9 mouse cellular contexts compared by ENCODE assay signal in the genomic region with DNA sequence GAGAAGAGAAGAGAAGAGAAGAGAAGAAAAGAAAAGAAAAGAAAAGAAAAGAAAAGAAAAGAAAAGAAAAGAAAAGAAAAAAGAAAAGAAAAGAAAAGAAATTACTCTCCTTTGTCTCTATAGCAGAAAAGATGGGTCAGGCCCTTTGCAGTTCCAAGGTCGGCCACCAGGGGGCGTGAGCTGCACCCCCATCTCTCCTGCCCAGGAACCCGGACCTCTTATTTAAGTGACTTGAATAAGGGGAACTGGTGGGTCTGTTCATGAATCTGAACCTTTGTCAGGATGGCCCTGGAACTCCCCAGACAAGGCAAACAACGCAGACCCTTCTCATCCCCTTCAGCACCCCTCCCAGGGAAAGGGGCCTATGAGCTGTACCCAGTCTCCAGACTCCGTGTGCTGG. TPM values are rescaled to one million over a fixed set of nuclear protein-coding genes. Genes with fewer than 3 reads are reported as not detected.
DNase-seq lines count a peak whose midpoint lies in the region; ATAC-seq lines count a peak whose summit lies in the region.
"Had no signal": no experiment of that assay in that cellular context is flagged by ENCODE, and none has a peak within 500 bp of the region (broad histone marks: within the 10 kb centered on the region; RNA-seq: fewer than 3 reads in every experiment).

No protein-coding gene starts in this region.

- DNase-seq in cerebellum, adult 9-10 months: peak; percentile 36
- DNase-seq in cerebellum, adult 11 months: no peak
- DNase-seq in midbrain, embryonic 11.5 days (ENCODE audit: low spot score, missing footprints): peak; percentile 86
- peak; percentile 30 for DNase-seq in kidney, postnatal 14 days
- peak; percentile 42 for DNase-seq in thymus, postnatal 0 days (ENCODE audit: low spot score)
- DNase-seq: gastrocnemius, postnatal 25 days had no signal

- no peak overlapping the region for H3K4me2 ChIP-seq in midbrain, embryonic 11.5 days
- no peak overlapping the region for H3K4me2 ChIP-seq in midbrain, embryonic 15.5 days
- H3K4me2 ChIP-seq in forebrain, embryonic 16.5 days (ENCODE audit: low read length): no peak overlapping the region
- no peak overlapping the region for H3K4me2 ChIP-seq in neural tube, embryonic 15.5 days

- 43% methylated on average over 5 of the region's 5 CpGs for WGBS in midbrain, embryonic 11.5 days
- 40% methylated on average over 5 of the region's 5 CpGs for WGBS in midbrain, embryonic 15.5 days
- 44% methylated on average over 5 of the region's 5 CpGs for WGBS in forebrain, embryonic 16.5 days
- 45% methylated on average over 5 of the region's 5 CpGs for WGBS in neural tube, embryonic 15.5 days

- no peaks in the 10 kb centered on the region for H3K9me3 ChIP-seq in midbrain, embryonic 11.5 days (ENCODE audit: control insufficient read depth, low read length)
- no peaks in the 10 kb centered on the region for H3K9me3 ChIP-seq in midbrain, embryonic 15.5 days
- no peaks in the 10 kb centered on the region; the same call in 1 of the 2 replicates for H3K9me3 ChIP-seq in forebrain, embryonic 16.5 days (ENCODE audit: control insufficient read depth, low read length)
- 0 out of 2 replicates have a peak, but pooled peaks cover 2% of the 10 kb centered on the region for H3K9me3 ChIP-seq in neural tube, embryonic 15.5 days (replicated peaks)

- H3K27ac ChIP-seq in midbrain, embryonic 11.5 days (ENCODE audit: low read depth, low read length): no peak overlapping the region
- no peak overlapping the region for H3K27ac ChIP-seq in midbrain, embryonic 15.5 days
- no peak overlapping the region for H3K27ac ChIP-seq in forebrain, embryonic 16.5 days (ENCODE audit: low read length)
- H3K27ac ChIP-seq in neural tube, embryonic 15.5 days (replicated peaks): no peak overlapping the region

- H3K9ac ChIP-seq in midbrain, embryonic 11.5 days (ENCODE audit: low read length): no peak overlapping the region
- H3K9ac ChIP-seq in midbrain, embryonic 15.5 days: no peak overlapping the region
- no peak overlapping the region for H3K9ac ChIP-seq in forebrain, embryonic 16.5 days (replicated peaks; ENCODE audit: low read depth, low read length)
- H3K9ac ChIP-seq in neural tube, embryonic 15.5 days (replicated peaks): no peak overlapping the region

- no peaks in the 10 kb centered on the region for H3K4me1 ChIP-seq in midbrain, embryonic 11.5 days (ENCODE audit: control insufficient read depth, insufficient read depth, low read length)
- H3K4me1 ChIP-seq in midbrain, embryonic 15.5 days: no peaks in the 10 kb centered on the region; the same call in 1 of the 2 replicates
- H3K4me1 ChIP-seq in forebrain, embryonic 16.5 days (replicated peaks; ENCODE audit: control insufficient read depth, insufficient read depth, low read length): no peaks in the 10 kb centered on the region
- peaks cover 7% of the 10 kb centered on the region; the same call in 1 of the 2 replicates for H3K4me1 ChIP-seq in neural tube, embryonic 15.5 days

- ATAC-seq in midbrain, embryonic 11.5 days (ENCODE audit: low FRiP score): no peak
- ATAC-seq in midbrain, embryonic 15.5 days (replicated peaks): no peak
- ATAC-seq in forebrain, embryonic 16.5 days: no peak
- no peak for ATAC-seq in neural tube, embryonic 15.5 days (ENCODE audit: low FRiP score)

- H3K27me3 ChIP-seq in midbrain, embryonic 11.5 days (ENCODE audit: control insufficient read depth, insufficient read depth, low read length): no peaks in the 10 kb centered on the region
- H3K27me3 ChIP-seq in midbrain, embryonic 15.5 days (replicated peaks): 0 out of 2 replicates have a peak, but pooled peaks cover 4% of the 10 kb centered on the region
- no peaks in the 10 kb centered on the region for H3K27me3 ChIP-seq in forebrain, embryonic 16.5 days (replicated peaks; ENCODE audit: control insufficient read depth, insufficient read depth, low read length)
- H3K27me3 ChIP-seq in neural tube, embryonic 15.5 days (replicated peaks): 0 out of 2 replicates have a peak, but pooled peaks cover 3% of the 10 kb centered on the region

- no peaks in the 10 kb centered on the region for H3K36me3 ChIP-seq in midbrain, embryonic 11.5 days (ENCODE audit: control insufficient read depth, insufficient read depth, low read length)
- H3K36me3 ChIP-seq in midbrain, embryonic 15.5 days (replicated peaks): no peaks in the 10 kb centered on the region
- no peaks in the 10 kb centered on the region for H3K36me3 ChIP-seq in forebrain, embryonic 16.5 days (ENCODE audit: control insufficient read depth, insufficient read depth)
- H3K36me3 ChIP-seq in neural tube, embryonic 15.5 days: no peaks in the 10 kb centered on the region

- H3K4me3 ChIP-seq in midbrain, embryonic 11.5 days (ENCODE audit: low read depth, low read length): no peak overlapping the region
- no peak overlapping the region for H3K4me3 ChIP-seq in midbrain, embryonic 15.5 days
- H3K4me3 ChIP-seq in forebrain, embryonic 16.5 days (replicated peaks; ENCODE audit: low read length): no peak overlapping the region
- no peak overlapping the region for H3K4me3 ChIP-seq in neural tube, embryonic 15.5 days (replicated peaks)

RNA-seq across cellular contexts. Expression of a gene that starts 7.5 kb away (rescaled TPM):
- polyA plus RNA-seq in midbrain, embryonic 11.5 days (2014; fragmentation: Nextera tagmentation; extraction: Ambion mirVana): 4.2 TPM in 2 replicates
- 5.6 and 6.0 TPM in 2 replicates for polyA plus RNA-seq in midbrain, embryonic 15.5 days (2015; fragmentation: Nextera tagmentation; extraction: Ambion mirVana)
- polyA plus RNA-seq in thymus, postnatal 0 days (2015; fragmentation: Nextera tagmentation; extraction: Ambion mirVana): 1.2 and 1.3 TPM in 2 replicates
- polyA plus RNA-seq in forebrain, embryonic 16.5 days (2015; fragmentation: Nextera tagmentation; extraction: Ambion mirVana): 1.9 and 2.3 TPM in 2 replicates
- polyA plus RNA-seq in neural tube, embryonic 15.5 days (2015; fragmentation: Nextera tagmentation; extraction: Ambion mirVana): 7.9 TPM in 2 replicates

RNA-seq across cellular contexts. Expression of a gene that starts 11.3 kb away (rescaled TPM):
- polyA plus RNA-seq in midbrain, embryonic 11.5 days (2014; fragmentation: Nextera tagmentation; extraction: Ambion mirVana): not detected in 2 replicates
- polyA plus RNA-seq in midbrain, embryonic 15.5 days (2015; fragmentation: Nextera tagmentation; extraction: Ambion mirVana): 0.36 TPM in 1 of 2 replicates, not detected in the other
- polyA plus RNA-seq in thymus, postnatal 0 days (2015; fragmentation: Nextera tagmentation; extraction: Ambion mirVana): 0.14 and 0.24 TPM in 2 replicates
- not detected in 2 replicates for polyA plus RNA-seq in forebrain, embryonic 16.5 days (2015; fragmentation: Nextera tagmentation; extraction: Ambion mirVana)
- not detected in 2 replicates for polyA plus RNA-seq in neural tube, embryonic 15.5 days (2015; fragmentation: Nextera tagmentation; extraction: Ambion mirVana)

RNA-seq across cellular contexts. Expression of a gene that starts 33.6 kb away (rescaled TPM):
- 21.5 and 22.0 TPM in 2 replicates for polyA plus RNA-seq in midbrain, embryonic 11.5 days (2014; fragmentation: Nextera tagmentation; extraction: Ambion mirVana)
- polyA plus RNA-seq in midbrain, embryonic 15.5 days (2015; fragmentation: Nextera tagmentation; extraction: Ambion mirVana): 36.8 and 41.5 TPM in 2 replicates
- polyA plus RNA-seq in thymus, postnatal 0 days (2015; fragmentation: Nextera tagmentation; extraction: Ambion mirVana): 0.05 TPM in 1 of 2 replicates, not detected in the other
- polyA plus RNA-seq in forebrain, embryonic 16.5 days (2015; fragmentation: Nextera tagmentation; extraction: Ambion mirVana): 3.8 and 7.0 TPM in 2 replicates
- 18.7 and 22.4 TPM in 2 replicates for polyA plus RNA-seq in neural tube, embryonic 15.5 days (2015; fragmentation: Nextera tagmentation; extraction: Ambion mirVana)

RNA-seq across cellular contexts. Expression of a gene that starts 38.4 kb away (rescaled TPM):
- 20.2 and 21.9 TPM in 2 replicates for polyA plus RNA-seq in midbrain, embryonic 11.5 days (2014; fragmentation: Nextera tagmentation; extraction: Ambion mirVana)
- polyA plus RNA-seq in midbrain, embryonic 15.5 days (2015; fragmentation: Nextera tagmentation; extraction: Ambion mirVana): 36.8 and 37.2 TPM in 2 replicates
- 31.0 and 33.9 TPM in 2 replicates for polyA plus RNA-seq in thymus, postnatal 0 days (2015; fragmentation: Nextera tagmentation; extraction: Ambion mirVana)
- 22.9 and 24.6 TPM in 2 replicates for polyA plus RNA-seq in forebrain, embryonic 16.5 days (2015; fragmentation: Nextera tagmentation; extraction: Ambion mirVana)
- polyA plus RNA-seq in neural tube, embryonic 15.5 days (2015; fragmentation: Nextera tagmentation; extraction: Ambion mirVana): 41.8 and 41.9 TPM in 2 replicates

RNA-seq across cellular contexts. Expression of a gene that starts 45.9 kb away (rescaled TPM):
- polyA plus RNA-seq in midbrain, embryonic 11.5 days (2014; fragmentation: Nextera tagmentation; extraction: Ambion mirVana): 1.3 and 1.8 TPM in 2 replicates
- polyA plus RNA-seq in midbrain, embryonic 15.5 days (2015; fragmentation: Nextera tagmentation; extraction: Ambion mirVana): 1.6 and 2.5 TPM in 2 replicates
- 4.6 and 5.0 TPM in 2 replicates for polyA plus RNA-seq in thymus, postnatal 0 days (2015; fragmentation: Nextera tagmentation; extraction: Ambion mirVana)
- 1.9 and 2.0 TPM in 2 replicates for polyA plus RNA-seq in forebrain, embryonic 16.5 days (2015; fragmentation: Nextera tagmentation; extraction: Ambion mirVana)
- 2.8 and 4.4 TPM in 2 replicates for polyA plus RNA-seq in neural tube, embryonic 15.5 days (2015; fragmentation: Nextera tagmentation; extraction: Ambion mirVana)
